Mouse (Mus musculus) gastrocnemius, postnatal 25 days (tissue): ENCODE data around the gene Cd164l2. TPM values are rescaled to one million over a fixed set of nuclear protein-coding genes. Genes with fewer than 3 reads are reported as not detected.

Experiments used
- DNase-seq: peaks from one replicate; pipeline ENCODE4 v3.0.0; 2022
- total RNA-seq, 2 experiments: library from RNA; stranded (reverse); gene quantifications; 1 replicate in 1 of 2; 2 replicates in 1 of 2; pipeline ENCODE4 v1.2.3; 2021

Cd164l2 gene
- total RNA-seq, 2 experiments from 2014 or later = not detected

- no peak for DNase-seq
These were observed 16.9 kb upstream of the Cd164l2 start for GRCm38 (mm10) chr4:133195014-133195413.

GRCm38 (mm10) chr4:133196136-133196535 lies 15.8 kb upstream of the Cd164l2 start:
- DNase-seq = no peak

- DNase-seq = no peak
These were observed 15.1 kb upstream of the Cd164l2 start for GRCm38 (mm10) chr4:133196852-133197251.

- DNase-seq = no peak
These were observed 14.6 kb upstream of the Cd164l2 start for GRCm38 (mm10) chr4:133197355-133197754.

GRCm38 (mm10) chr4:133197801-133198286 lies 14.1 kb upstream of the Cd164l2 start:
- peak; percentile 57 for DNase-seq

GRCm38 (mm10) chr4:133198337-133199180 lies 13.4 kb upstream of the Cd164l2 start:
- no peak for DNase-seq

GRCm38 (mm10) chr4:133199743-133200142 lies 12.2 kb upstream of the Cd164l2 start:
- DNase-seq = no peak

GRCm38 (mm10) chr4:133200343-133200742 lies 11.6 kb upstream of the Cd164l2 start:
- DNase-seq = peak; percentile 64

GRCm38 (mm10) chr4:133201006-133201771 lies 10.7 kb upstream of the Cd164l2 start:
- peak; percentile 75 for DNase-seq

GRCm38 (mm10) chr4:133202254-133202653 lies 9.7 kb upstream of the Cd164l2 start:
- no peak for DNase-seq

GRCm38 (mm10) chr4:133203591-133203990 lies 8.3 kb upstream of the Cd164l2 start:
- DNase-seq = no peak

GRCm38 (mm10) chr4:133204379-133204778 lies 7.6 kb upstream of the Cd164l2 start:
- no peak for DNase-seq

- DNase-seq = no peak
These were observed 2.6 kb upstream of the Cd164l2 start for GRCm38 (mm10) chr4:133209366-133209765.

GRCm38 (mm10) chr4:133210023-133210787 lies 1.7 kb upstream of the Cd164l2 start:
- DNase-seq = no peak

GRCm38 (mm10) chr4:133210788-133211390 lies 1.0 kb upstream of the Cd164l2 start:
- no peak for DNase-seq

GRCm38 (mm10) chr4:133212562-133213267 lies 784 bp downstream of the Cd164l2 start:
- DNase-seq = peak; percentile 79

GRCm38 (mm10) chr4:133213268-133213590 lies 1.3 kb downstream of the Cd164l2 start:
- DNase-seq = no peak

- no peak for DNase-seq
These were observed 1.7 kb downstream of the Cd164l2 start for GRCm38 (mm10) chr4:133213661-133214060.

GRCm38 (mm10) chr4:133217641-133218040 lies 5.7 kb downstream of the Cd164l2 start:
- no peak for DNase-seq

- no peak for DNase-seq
These were observed 6.8 kb downstream of the Cd164l2 start for GRCm38 (mm10) chr4:133218745-133219144.

GRCm38 (mm10) chr4:133220656-133221055 lies 8.7 kb downstream of the Cd164l2 start:
- DNase-seq = no peak
